Mouse (Mus musculus) MEL (cell line): ENCODE results near the gene Ppil2. TPM values are rescaled to one million over a fixed set of nuclear protein-coding genes. Genes with fewer than 3 reads are reported as not detected.

Experiments used
- DNase-seq: peaks from one replicate; pipeline ENCODE4 v3.0.0; 2011; ENCODE audit warnings: low read depth, low spot score
- H3K27ac ChIP-seq: 2 replicates; pipeline ENCODE4 v1.5.1; 2012; ENCODE audit warnings: low read depth, mild to moderate bottlenecking, control low read depth, low read length, moderate library complexity; ENCODE audit not compliant: control insufficient read depth
- H3K27me3 ChIP-seq, 2 experiments: fragments of 150-350 bp in 1 of 2; sonication (generic) in 1 of 2; 2 replicates each; pipeline ENCODE4 v1.6.1; 2012; ENCODE audit warnings: low read length in 2 of 2, mild to moderate bottlenecking in 2 of 2, improper control_type of control experiment in 1 of 2, moderate library complexity in 1 of 2; ENCODE audit not compliant: insufficient read depth in 2 of 2, control insufficient read depth in 1 of 2
- H3K36me3 ChIP-seq, 2 experiments: 2 replicates each; pipeline ENCODE4 v1.6.1; 2012 to 2014; ENCODE audit warnings: low read length in 2 of 2, improper control_type of control experiment in 1 of 2, inconsistent platforms in 1 of 2, mild to moderate bottlenecking in 1 of 2; ENCODE audit not compliant: insufficient read depth in 2 of 2, control insufficient read depth in 1 of 2
- H3K4me1 ChIP-seq, 2 experiments: fragments of 150-350 bp in 1 of 2; sonication (generic) in 1 of 2; 2 replicates each; pipeline ENCODE4 v1.6.1; 2012; ENCODE audit warnings: low read length in 2 of 2, improper control_type of control experiment in 1 of 2, mild to moderate bottlenecking in 1 of 2; ENCODE audit not compliant: insufficient read depth in 2 of 2, control insufficient read depth in 1 of 2
- H3K4me3 ChIP-seq, 2 experiments: fragments of 150-350 bp in 1 of 2; sonication (generic) in 1 of 2; 2 replicates each; pipeline ENCODE4 v1.5.1; 2012; ENCODE audit warnings: low read depth in 2 of 2, low read length in 2 of 2, mild to moderate bottlenecking in 2 of 2, moderate library complexity in 2 of 2, control low read depth in 1 of 2, improper control_type of control experiment in 1 of 2; ENCODE audit not compliant: control insufficient read depth in 1 of 2, insufficient read depth in 1 of 2
- H3K79me2 ChIP-seq: 2 replicates; pipeline ENCODE4 v1.6.1; 2012; ENCODE audit warnings: mild to moderate bottlenecking, low read length, moderate library complexity; ENCODE audit not compliant: control insufficient read depth, poor library complexity, insufficient read depth
- H3K9ac ChIP-seq: 2 replicates; pipeline ENCODE4 v1.6.1; 2012; ENCODE audit warnings: low read depth, mild to moderate bottlenecking, control low read depth, low read length, moderate library complexity; ENCODE audit not compliant: control insufficient read depth, poor library complexity, severe bottlenecking
- H3K9me3 ChIP-seq: fragments of 150-350 bp; sonication (generic); replicated peaks from 2 replicates; pipeline ENCODE4 v1.6.1; 2012; ENCODE audit warnings: mild to moderate bottlenecking, low read length, improper control_type of control experiment, moderate library complexity; ENCODE audit not compliant: insufficient read depth
- CTCF ChIP-seq, 3 experiments: IDR thresholded peaks in 2 of 3; conservative IDR thresholded peaks in 1 of 3; 2 replicates each; pipeline ENCODE4 v1.5.1; 2011 to 2012; ENCODE audit warnings: low read length in 3 of 3, low read depth in 2 of 3, mild to moderate bottlenecking in 2 of 3, improper control_type of control experiment in 1 of 3, inconsistent platforms in 1 of 3, mixed read lengths in 1 of 3, moderate library complexity in 1 of 3; ENCODE audit not compliant: control insufficient read depth in 1 of 3, insufficient read depth in 1 of 3, poor library complexity in 1 of 3, severe bottlenecking in 1 of 3
- E2F4 ChIP-seq: IDR thresholded peaks from 2 replicates; pipeline ENCODE4 v1.6.1; 2011; ENCODE audit warnings: low read depth, low read length, improper control_type of control experiment, borderline replicate concordance
- ELF1 ChIP-seq: IDR thresholded peaks from 2 replicates; pipeline ENCODE4 v1.6.1; 2014; ENCODE audit warnings: low read depth, mild to moderate bottlenecking, inconsistent platforms, low read length, improper control_type of control experiment, moderate library complexity
- EP300 ChIP-seq, 2 experiments: IDR thresholded peaks; 2 replicates each; pipeline ENCODE4 v1.6.1; 2011; ENCODE audit warnings: improper control_type of control experiment in 2 of 2, low read length in 2 of 2, low read depth in 1 of 2, mild to moderate bottlenecking in 1 of 2
- JUND ChIP-seq: IDR thresholded peaks from 2 replicates; pipeline ENCODE4 v1.6.1; 2011; ENCODE audit warnings: low read depth, mild to moderate bottlenecking, improper control_type of control experiment, low read length
- KAT2A ChIP-seq: conservative IDR thresholded peaks from 2 replicates; pipeline ENCODE4 v1.6.1; 2012; ENCODE audit warnings: low read depth, low read length, improper control_type of control experiment, inconsistent platforms
- MAFK ChIP-seq: IDR thresholded peaks from 2 replicates; pipeline ENCODE4 v1.6.1; 2011; ENCODE audit warnings: low read depth, mild to moderate bottlenecking, low read length, improper control_type of control experiment, borderline replicate concordance
- MAX ChIP-seq: IDR thresholded peaks from 2 replicates; pipeline ENCODE4 v1.6.1; 2011; ENCODE audit warnings: low read length, improper control_type of control experiment
- MYB ChIP-seq: IDR thresholded peaks from 2 replicates; pipeline ENCODE4 v1.6.1; 2011; ENCODE audit warnings: mild to moderate bottlenecking, low read depth, low read length, improper control_type of control experiment
- NELFE ChIP-seq: IDR thresholded peaks from 2 replicates; pipeline ENCODE4 v1.6.1; 2011; ENCODE audit warnings: low read depth, low read length, improper control_type of control experiment
- POLR2A ChIP-seq, 2 experiments: IDR thresholded peaks; 2 replicates each; pipeline ENCODE4 v1.6.1; 2011 to 2012; ENCODE audit warnings: low read length in 2 of 2, mild to moderate bottlenecking in 2 of 2, control low read depth in 1 of 2, improper control_type of control experiment in 1 of 2, low read depth in 1 of 2, moderate library complexity in 1 of 2; ENCODE audit not compliant: control insufficient read depth in 1 of 2, insufficient read depth in 1 of 2, poor library complexity in 1 of 2
- POLR2AphosphoS2 ChIP-seq: IDR thresholded peaks from 2 replicates; pipeline ENCODE4 v1.6.1; 2011; ENCODE audit warnings: low read length, improper control_type of control experiment
- SIN3A ChIP-seq: IDR thresholded peaks from 2 replicates; pipeline ENCODE4 v1.6.1; 2012; ENCODE audit warnings: low read length, improper control_type of control experiment, inconsistent platforms
- TBP ChIP-seq: IDR thresholded peaks from 2 replicates; pipeline ENCODE4 v1.8.0; 2011; ENCODE audit warnings: low read depth, low read length, improper control_type of control experiment
- UBTF ChIP-seq: IDR thresholded peaks from 2 replicates; pipeline ENCODE4 v1.6.1; 2012; ENCODE audit warnings: low read depth, mild to moderate bottlenecking, inconsistent platforms, low read length, improper control_type of control experiment, moderate library complexity, borderline replicate concordance; ENCODE audit not compliant: insufficient read depth
- USF2 ChIP-seq, 2 experiments: IDR thresholded peaks; 2 replicates each; pipeline ENCODE4 v1.6.1; 2011 to 2012; ENCODE audit warnings: improper control_type of control experiment in 2 of 2, low read length in 2 of 2, borderline replicate concordance in 1 of 2, inconsistent platforms in 1 of 2, low read depth in 1 of 2, mild to moderate bottlenecking in 1 of 2; ENCODE audit not compliant: insufficient read depth in 1 of 2
- polyA plus RNA-seq, 2 experiments: library from polyadenylated mRNA; stranded (reverse) in 1 of 2; unstranded in 1 of 2; fragments of >175 nt in 1 of 2; fragments of >200 nt in 1 of 2; gene quantifications; 2 replicates each; pipeline versions ENCODE4 v1.2.1 to v1.2.4; 2012; ENCODE audit warnings: low replicate concordance in 2 of 2, low read depth in 1 of 2; ENCODE audit not compliant: insufficient read length in 2 of 2, insufficient read depth in 1 of 2, missing spikeins in 1 of 2
- total RNA-seq: library from RNA; depleted of rRNA; stranded (reverse); fragments of 300-350 nt; gene quantifications from 2 replicates; pipeline ENCODE4 v1.2.3, GENCODE M21; 2012

Ppil2 gene
- total and polyA plus RNA-seq, 3 experiments = 62.9 to 81.2 TPM; not detected in 1

GRCm38 (mm10) chr16:17052087-17052486 lies 59.0 kb downstream of the Ppil2 start:
- H3K4me3 ChIP-seq = no peak overlapping the region
- H3K79me2 ChIP-seq = no peaks in the 10 kb centered on the region
- H3K27me3 ChIP-seq = no peaks in the 10 kb centered on the region
- H3K9me3 ChIP-seq = no peaks in the 10 kb centered on the region
- no peak overlapping the region for H3K9ac ChIP-seq
- H3K27ac ChIP-seq = no peak overlapping the region
- no peaks in the 10 kb centered on the region for H3K4me1 ChIP-seq
- H3K36me3 ChIP-seq = peaks cover 0 to 4% of the 10 kb centered on the region in 2 experiments; a peak in 1 of 4 replicates
- DNase-seq = no peak
- TF ChIP-seq SIN3A (no peak), ELF1 (no peak), KAT2A (no peak), E2F4 (no peak), NELFE (no peak), TBP (no peak), USF2 (IDR thresholded peaks at IDR 0.05; ENCODE audit: borderline replicate concordance in 1 of 2, insufficient read depth in 1 of 2, low read depth in 1 of 2, low read length in 2 of 2) (no peak), EP300 (IDR thresholded peaks at IDR 0.05; ENCODE audit: low read depth in 1 of 2, low read length in 2 of 2) (no peak), MYB (no peak), POLR2A (IDR thresholded peaks at IDR 0.05; ENCODE audit: control insufficient read depth in 1 of 2, insufficient read depth in 1 of 2, low read depth in 1 of 2, low read length in 2 of 2, poor library complexity in 1 of 2) (no peak), MAX (no peak), MAFK (no peak), UBTF (no peak), JUND (no peak), CTCF (IDR thresholded peaks at IDR 0.05 in 2 of 3, conservative IDR thresholded peaks at IDR 0.05 in 1 of 3; ENCODE audit: control insufficient read depth in 1 of 3, insufficient read depth in 1 of 3, low read depth in 2 of 3, low read length in 3 of 3, poor library complexity in 1 of 3, severe bottlenecking in 1 of 3) (no peak)

GRCm38 (mm10) chr16:17049886-17050285 lies 61.2 kb downstream of the Ppil2 start:
- Histone ChIP-seq H3K9me3 (no peaks in the 10 kb centered on the region), H3K79me2 (no peaks in the 10 kb centered on the region), H3K9ac (no peak overlapping the region), H3K27me3 (no peaks in the 10 kb centered on the region), H3K36me3 (peaks cover 0 to 7% of the 10 kb centered on the region in 2 experiments; a peak in 2 of 4 replicates), H3K4me3 (no peak overlapping the region), H3K27ac (no peak overlapping the region), H3K4me1 (no peaks in the 10 kb centered on the region)
- DNase-seq = no peak
- TF ChIP-seq MYB (no peak), UBTF (no peak), POLR2AphosphoS2 (peak; percentile 59; the same call in 1 of the 2 replicates)
